Mouse (Mus musculus) embryonic facial prominence, embryonic 12.5 days (tissue): ENCODE measurements around the gene Plekhg1. TPM values are rescaled to one million over a fixed set of nuclear protein-coding genes. Genes with fewer than 3 reads are reported as not detected.

ENCODE experiments used
- ATAC-seq: fragments of 200-750 bp; cut with Nextera tagmentation; 2 replicates; pipeline ENCODE4 v1.8.0; 2017; ENCODE audit not compliant: insufficient number of reproducible peaks, insufficient read depth, low FRiP score, low TSS enrichment
- H3K27ac ChIP-seq: fragments of 300-500 bp; sonication (generic); 2 replicates; pipeline ENCODE4 v1.5.1; 2016; ENCODE audit warnings: mild to moderate bottlenecking
- H3K27me3 ChIP-seq: fragments of 300-500 bp; sonication (generic); 2 replicates; pipeline ENCODE4 v1.6.1; 2016; ENCODE audit warnings: mild to moderate bottlenecking, moderate library complexity
- H3K36me3 ChIP-seq: fragments of 300-500 bp; sonication (generic); 2 replicates; pipeline ENCODE4 v1.6.1; 2016; ENCODE audit warnings: mild to moderate bottlenecking
- H3K4me1 ChIP-seq: fragments of 300-500 bp; sonication (generic); 2 replicates; pipeline ENCODE4 v1.6.1; 2016
- H3K4me2 ChIP-seq: fragments of 300-500 bp; sonication (generic); replicated peaks from 2 replicates; pipeline ENCODE4 v1.6.1; 2016; ENCODE audit warnings: mild to moderate bottlenecking, moderate library complexity
- H3K4me3 ChIP-seq: fragments of 300-500 bp; sonication (generic); 2 replicates; pipeline ENCODE4 v1.5.1; 2016; ENCODE audit warnings: mild to moderate bottlenecking
- H3K9ac ChIP-seq: fragments of 300-500 bp; sonication (generic); 2 replicates; pipeline ENCODE4 v1.6.1; 2016; ENCODE audit warnings: mild to moderate bottlenecking, moderate library complexity
- H3K9me3 ChIP-seq: fragments of 300-500 bp; sonication (generic); 2 replicates; pipeline ENCODE4 v1.6.1; 2016; ENCODE audit warnings: mild to moderate bottlenecking, moderate library complexity
- WGBS: fragments of 180-500 bp; shearing (Covaris S2); methylation state at CpG from one replicate; pipeline ENCODE4 v1.1.7; 2016; 5-methylcytosine and 5-hydroxymethylcytosine counted together
- polyA plus RNA-seq: library from polyadenylated mRNA; unstranded; fragments of >200 nt; fragmentation: Nextera tagmentation; extraction: Ambion mirVana; gene quantifications from 2 replicates; pipeline ENCODE4 v1.2.1, GENCODE M21; 2016

Plekhg1 gene
- polyA plus RNA-seq, 1 experiment from 2014 or later: 19.2 TPM

GRCm38 (mm10) chr10:3858961-3859714 lies 119.0 kb downstream of the Plekhg1 start:
- H3K9ac ChIP-seq: no peak overlapping the region
- H3K27me3 ChIP-seq: no peaks in the 10 kb centered on the region
- H3K36me3 ChIP-seq: no peaks in the 10 kb centered on the region
- H3K4me2 ChIP-seq: no peak overlapping the region
- peaks cover 46% of the 10 kb centered on the region for H3K4me1 ChIP-seq
- no peak overlapping the region for H3K4me3 ChIP-seq
- no peaks in the 10 kb centered on the region for H3K9me3 ChIP-seq
- ATAC-seq: 0 out of 2 replicates have a peak, but pooled peaks have one; percentile 11
- 27% methylated on average over 11 of the region's 11 CpGs for WGBS
- H3K27ac ChIP-seq: no peak overlapping the region

- Histone ChIP-seq H3K9ac (0 out of 2 replicates have a peak overlapping the region, but pooled peaks have one; percentile 24), H3K4me1 (peaks cover 41% of the 10 kb centered on the region)
Measured at GRCm38 (mm10) chr10:3863411-3864195, 123.4 kb downstream of the Plekhg1 start.

DNA sequence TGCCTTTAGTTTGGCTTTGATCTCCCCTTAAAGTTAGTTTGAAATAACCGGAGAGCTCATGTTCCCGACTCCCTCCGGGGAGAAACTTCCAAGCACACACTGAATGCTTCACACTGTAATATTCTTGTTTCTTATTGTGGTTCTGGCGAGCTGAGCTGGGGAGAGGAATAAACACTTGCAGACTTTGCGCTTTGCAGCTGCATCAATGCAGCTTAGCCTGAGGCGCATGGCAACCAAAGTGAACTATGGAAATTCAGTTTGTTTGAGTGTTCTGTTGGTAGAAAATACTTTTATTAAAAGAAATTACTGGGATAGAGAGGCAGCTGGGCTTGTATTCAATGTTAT lies 124.0 kb downstream of the Plekhg1 start:
- Histone ChIP-seq H3K27me3 (no peaks in the 10 kb centered on the region), H3K4me2 (peak overlapping the region; percentile 48), H3K4me1 (peaks cover 36% of the 10 kb centered on the region), H3K4me3 (peak overlapping the region; percentile 20), H3K27ac (peak overlapping the region; percentile 85), H3K9me3 (no peaks in the 10 kb centered on the region), H3K9ac (0 out of 2 replicates have a peak overlapping the region, but pooled peaks have one; percentile 24), H3K36me3 (no peaks in the 10 kb centered on the region)
- 15% methylated on average over 6 of the region's 6 CpGs for WGBS
- 0 out of 2 replicates have a peak, but pooled peaks have one; percentile 61 for ATAC-seq

More at GRCm38 (mm10) chr10:3863411-3864195, 123.4 kb downstream of the Plekhg1 start:
- Histone ChIP-seq H3K9me3 (no peaks in the 10 kb centered on the region), H3K4me3 (peak overlapping the region; percentile 20), H3K27ac (peak overlapping the region; percentile 85), H3K4me2 (peak overlapping the region; percentile 48), H3K36me3 (no peaks in the 10 kb centered on the region), H3K27me3 (no peaks in the 10 kb centered on the region)
- WGBS: 11% methylated on average over 12 of the region's 12 CpGs
- 0 out of 2 replicates have a peak, but pooled peaks have one; percentile 68 for ATAC-seq

DNA sequence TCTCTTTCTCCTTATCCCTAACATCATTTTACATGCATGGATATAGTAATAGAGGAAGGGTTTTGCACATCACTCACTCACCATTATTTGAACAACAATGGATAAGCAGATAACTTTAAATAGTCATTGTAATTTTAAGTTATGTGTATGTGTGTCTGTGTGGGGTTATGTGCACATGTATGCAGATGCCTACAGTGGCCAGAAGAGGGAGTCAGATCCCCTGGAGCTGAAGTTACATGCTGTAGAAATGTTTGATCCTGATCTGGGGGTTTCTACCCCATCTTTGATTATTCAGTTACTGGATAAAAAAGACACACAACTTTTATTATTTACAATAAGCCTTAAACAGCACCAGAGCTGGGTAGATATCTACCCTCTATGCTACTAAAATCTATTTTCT lies 127.1 kb downstream of the Plekhg1 start:
- no peak for ATAC-seq
- Histone ChIP-seq H3K27ac (no peak overlapping the region), H3K36me3 (no peaks in the 10 kb centered on the region), H3K4me2 (no peak overlapping the region), H3K9me3 (no peaks in the 10 kb centered on the region), H3K4me3 (no peak overlapping the region), H3K27me3 (no peaks in the 10 kb centered on the region), H3K9ac (no peak overlapping the region), H3K4me1 (peaks cover 18% of the 10 kb centered on the region)

- Histone ChIP-seq H3K4me2 (no peak overlapping the region), H3K9ac (no peak overlapping the region), H3K4me3 (no peak overlapping the region), H3K36me3 (peaks cover 12% of the 10 kb centered on the region), H3K27me3 (no peaks in the 10 kb centered on the region), H3K4me1 (no peaks in the 10 kb centered on the region), H3K9me3 (no peaks in the 10 kb centered on the region), H3K27ac (no peak overlapping the region)
- WGBS: 91% methylated on average over 5 of the region's 5 CpGs
- ATAC-seq: no peak
Measured at GRCm38 (mm10) chr10:3870828-3871227, 130.7 kb downstream of the Plekhg1 start.

DNA sequence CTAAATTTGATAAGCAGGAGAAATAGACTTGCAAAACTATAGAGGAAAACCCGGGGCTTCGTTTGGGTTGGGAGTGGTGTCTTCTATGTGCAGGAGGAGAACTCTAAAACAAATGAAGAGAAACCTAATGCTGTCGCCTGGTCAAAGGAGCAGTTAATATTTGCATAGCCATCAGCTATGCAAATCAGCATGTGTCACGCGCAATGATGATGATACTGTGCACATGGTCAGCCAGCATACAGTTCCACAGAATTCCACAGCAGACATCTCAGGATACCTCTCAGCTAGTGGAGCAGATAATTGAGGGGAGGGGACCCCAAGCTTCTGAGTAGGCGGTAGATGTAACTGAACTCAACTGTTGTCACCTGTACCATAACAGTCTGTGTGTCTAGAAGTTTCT lies 133.3 kb downstream of the Plekhg1 start:
- WGBS: 95% methylated on average over 6 of the region's 6 CpGs
- no peak for ATAC-seq
- Histone ChIP-seq H3K4me1 (no peaks in the 10 kb centered on the region), H3K9ac (no peak overlapping the region), H3K4me3 (no peak overlapping the region), H3K27me3 (no peaks in the 10 kb centered on the region), H3K36me3 (peaks cover 12% of the 10 kb centered on the region), H3K4me2 (no peak overlapping the region), H3K27ac (no peak overlapping the region), H3K9me3 (no peaks in the 10 kb centered on the region)

DNA sequence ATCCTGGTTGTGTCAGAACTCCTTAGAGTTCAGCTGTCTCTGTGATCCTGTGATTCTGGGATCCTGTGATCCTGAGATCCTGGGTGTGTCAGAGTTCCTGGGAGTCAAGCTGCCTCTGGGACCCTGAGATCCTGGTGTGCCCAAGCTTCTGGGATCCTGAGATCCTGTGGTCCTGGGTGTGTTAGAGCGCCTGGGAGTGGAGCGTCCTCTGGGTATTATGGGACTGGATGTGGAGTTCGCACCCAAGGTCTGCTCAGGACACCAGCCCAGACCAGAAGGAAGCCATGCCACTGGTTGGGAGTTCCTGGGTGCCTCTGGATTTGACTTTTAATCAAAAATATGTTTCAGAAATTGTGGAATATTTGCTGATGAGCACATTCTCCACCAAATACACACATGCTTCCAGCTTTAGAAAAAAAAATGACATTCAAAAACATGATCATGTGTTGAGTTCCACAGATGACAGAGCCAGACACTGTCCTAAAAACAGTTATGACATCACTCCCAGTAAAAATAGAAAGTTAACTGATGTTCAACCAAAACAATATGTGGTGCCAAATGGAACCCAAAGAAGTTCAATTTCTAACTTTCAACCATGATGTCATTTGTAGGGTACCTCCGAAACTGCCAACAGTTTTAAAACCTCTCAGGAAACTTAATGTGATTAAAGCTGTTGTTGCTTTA lies 137.8 kb downstream of the Plekhg1 start:
- peaks cover 9% of the 10 kb centered on the region for H3K36me3 ChIP-seq
- 92% methylated on average over 4 of the region's 4 CpGs for WGBS
- no peak overlapping the region for H3K9ac ChIP-seq
- H3K4me3 ChIP-seq: no peak overlapping the region
- H3K4me2 ChIP-seq: no peak overlapping the region
- H3K9me3 ChIP-seq: no peaks in the 10 kb centered on the region
- H3K27ac ChIP-seq: no peak overlapping the region
- no peaks in the 10 kb centered on the region for H3K4me1 ChIP-seq
- no peak for ATAC-seq
- no peaks in the 10 kb centered on the region for H3K27me3 ChIP-seq

DNA sequence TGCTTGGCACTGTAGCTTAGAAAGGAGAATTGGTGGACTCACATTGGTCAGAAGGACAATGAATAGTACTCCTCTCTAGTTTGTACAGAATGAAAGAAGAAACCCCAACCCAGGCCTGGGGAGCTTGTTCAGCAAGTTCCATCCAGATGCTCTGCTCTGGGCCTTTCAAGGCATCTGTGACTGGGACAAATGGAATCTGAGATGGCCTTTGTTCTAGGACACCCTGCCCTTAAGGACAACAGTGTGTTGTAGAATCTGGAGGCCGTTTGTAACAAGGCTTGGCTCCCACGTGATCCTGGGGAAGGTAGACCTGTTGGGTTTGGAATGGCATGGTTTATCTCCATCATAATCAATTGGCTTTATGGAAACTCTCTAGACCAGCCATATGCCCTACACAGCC lies 141.0 kb downstream of the Plekhg1 start:
- 58% methylated on average over 2 of the region's 2 CpGs for WGBS

GRCm38 (mm10) chr10:3888510-3888909 lies 148.3 kb downstream of the Plekhg1 start:
- H3K27me3 ChIP-seq: no peaks in the 10 kb centered on the region
- H3K36me3 ChIP-seq: no peaks in the 10 kb centered on the region
- H3K4me2 ChIP-seq: no peak overlapping the region
- no peak for ATAC-seq
- H3K9ac ChIP-seq: no peak overlapping the region
- H3K9me3 ChIP-seq: no peaks in the 10 kb centered on the region
- 52% methylated on average over 4 of the region's 4 CpGs for WGBS
- no peak overlapping the region for H3K4me3 ChIP-seq
- H3K4me1 ChIP-seq: peaks cover 20% of the 10 kb centered on the region
- no peak overlapping the region for H3K27ac ChIP-seq

More for the DNA sequence above, 141.0 kb downstream of the Plekhg1 start:
- no peak for ATAC-seq
- no peaks in the 10 kb centered on the region for H3K36me3 ChIP-seq
- H3K9me3 ChIP-seq: no peaks in the 10 kb centered on the region
- no peak overlapping the region for H3K9ac ChIP-seq
- H3K4me1 ChIP-seq: no peaks in the 10 kb centered on the region
- H3K4me2 ChIP-seq: no peak overlapping the region
- H3K27ac ChIP-seq: no peak overlapping the region
- no peaks in the 10 kb centered on the region for H3K27me3 ChIP-seq
- no peak overlapping the region for H3K4me3 ChIP-seq

- Histone ChIP-seq H3K4me3 (no peak overlapping the region), H3K9me3 (no peaks in the 10 kb centered on the region), H3K36me3 (no peaks in the 10 kb centered on the region), H3K4me2 (no peak overlapping the region), H3K9ac (no peak overlapping the region), H3K27ac (peak overlapping the region; percentile 85), H3K27me3 (no peaks in the 10 kb centered on the region), H3K4me1 (peaks cover 28% of the 10 kb centered on the region)
- peak; percentile 66 for ATAC-seq
- WGBS: 38% methylated on average over 3 of the region's 3 CpGs
Measured at GRCm38 (mm10) chr10:3891381-3892263, 151.5 kb downstream of the Plekhg1 start.

- no peak; the same call in 1 of the 2 replicates for ATAC-seq
- H3K9ac ChIP-seq: no peak overlapping the region
- H3K4me2 ChIP-seq: no peak overlapping the region
- WGBS: 44% methylated on average over 3 of the region's 3 CpGs
- H3K4me3 ChIP-seq: no peak overlapping the region
- peak overlapping the region; percentile 85 for H3K27ac ChIP-seq
- H3K36me3 ChIP-seq: no peaks in the 10 kb centered on the region
- peaks cover 28% of the 10 kb centered on the region for H3K4me1 ChIP-seq
- no peaks in the 10 kb centered on the region for H3K27me3 ChIP-seq
- no peaks in the 10 kb centered on the region for H3K9me3 ChIP-seq
Measured at GRCm38 (mm10) chr10:3892368-3892767, 152.2 kb downstream of the Plekhg1 start.
